In the genomic region with DNA sequence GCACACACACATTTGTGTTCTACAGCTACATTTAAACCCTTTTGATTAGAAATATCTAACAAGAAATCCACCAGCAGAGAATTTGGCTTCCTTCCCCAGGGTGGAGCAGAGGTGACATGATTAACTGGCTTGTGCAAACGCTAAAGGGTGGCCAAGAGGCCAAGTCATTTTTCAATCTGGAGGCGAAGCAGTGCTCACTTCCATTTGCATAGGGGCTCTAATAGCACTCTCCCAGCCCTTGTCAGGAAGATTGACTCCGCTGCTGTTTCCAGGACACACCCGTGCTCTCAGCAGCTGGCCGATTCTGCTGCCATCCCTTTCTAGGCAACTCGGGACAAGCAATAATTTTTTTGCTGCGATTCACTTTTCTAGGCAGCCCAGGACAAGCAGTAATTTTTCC, we compare ENCODE assay signal across 9 mouse cellular contexts. TPM values are rescaled to one million over a fixed set of nuclear protein-coding genes. Genes with fewer than 3 reads are reported as not detected.
DNase-seq lines count a peak whose midpoint lies in the region; ATAC-seq and TF ChIP-seq lines count a peak whose summit lies in the region.
"Had no signal": no experiment of that assay in that cellular context is flagged by ENCODE, and none has a peak within 500 bp of the region (broad histone marks: within the 10 kb centered on the region; RNA-seq: fewer than 3 reads in every experiment).

No protein-coding gene starts in this region.

- peaks cover 12% of the 10 kb centered on the region; the same call in 1 of the 2 replicates for H3K36me3 ChIP-seq in intestine, postnatal 0 days (ENCODE audit: control insufficient read depth, insufficient read depth)

- no peaks in the 10 kb centered on the region for H3K27me3 ChIP-seq in intestine, postnatal 0 days (replicated peaks; ENCODE audit: control insufficient read depth, insufficient read depth, low read length)

- DNase-seq in gastrocnemius, adult 2 months: peak; percentile 33
- no peak for DNase-seq in gastrocnemius, postnatal 10 days
- DNase-seq in embryo, embryonic 10.5 days (ENCODE audit: low spot score): peak; percentile 76
- peak; percentile 7 for DNase-seq in lung, postnatal 36 days
- DNase-seq in cerebellum, postnatal 25 days: no peak
- no peak for DNase-seq in right cerebral cortex, postnatal 14 days

- no peaks in the 10 kb centered on the region; the same call in 1 of the 2 replicates for H3K4me1 ChIP-seq in intestine, postnatal 0 days (replicated peaks; ENCODE audit: control insufficient read depth, insufficient read depth, low read length)

- WGBS in intestine, postnatal 0 days: 4% methylated on average over 7 of the region's 7 CpGs

- H3K9ac ChIP-seq in intestine, postnatal 0 days (ENCODE audit: low read depth, low read length): peak overlapping the region; percentile 31

- no peaks in the 10 kb centered on the region for H3K9me3 ChIP-seq in intestine, postnatal 0 days (ENCODE audit: control insufficient read depth)

- no peak for ATAC-seq in intestine, postnatal 0 days
- no peak for ATAC-seq in granulocyte monocyte progenitor cell, adult 5-6 weeks (replicated peaks; ENCODE audit: poor library complexity, severe bottlenecking)

- TF ChIP-seq CTCF in gastrocnemius, adult 2 months (IDR thresholded peaks at IDR 0.05): no peak
- TF ChIP-seq CTCF in intestine, postnatal 0 days (IDR thresholded peaks at IDR 0.05; ENCODE audit: low read depth): no peak

- intact Hi-C loops in gastrocnemius, adult 2 months (cut with DNase I): no loop called here

- peak overlapping the region; percentile 59 for H3K27ac ChIP-seq in gastrocnemius, adult 2 months
- peak overlapping the region; percentile 63 for H3K27ac ChIP-seq in intestine, postnatal 0 days (ENCODE audit: low read depth, low read length)
- H3K27ac ChIP-seq: macrophage had no signal

- H3K4me2 ChIP-seq in intestine, postnatal 0 days (replicated peaks; ENCODE audit: low read depth): peak overlapping the region; percentile 48

- H3K4me3 ChIP-seq in gastrocnemius, adult 2 months: peak overlapping the region; percentile 41
- no peak overlapping the region for H3K4me3 ChIP-seq in intestine, postnatal 0 days (ENCODE audit: low read depth, low read length)

RNA-seq across cellular contexts. Expression of a gene that starts 11.2 kb away (rescaled TPM):
- total RNA-seq in gastrocnemius, adult 2 months (2021): not detected
- total RNA-seq in gastrocnemius, postnatal 10 days (2021): not detected
- 7,315 and 7,837 TPM in 2 replicates for polyA plus RNA-seq in intestine, postnatal 0 days (2015; fragmentation: Nextera tagmentation; extraction: Ambion mirVana)
- total RNA-seq in granulocyte monocyte progenitor cell, adult 5-6 weeks (2014; fragmentation: Nextera tagmentation): not detected in 2 replicates
- not detected in 2 replicates for total RNA-seq in granulocyte monocyte progenitor cell, adult 5-6 weeks (2017)
- polyA plus RNA-seq: macrophage had no signal

Comparison
In these comparisons a context has a peak if more than half of its experiments do, and no peak if none do; other contexts are left out.
1. DNase-seq: peak in gastrocnemius, adult 2 months (single experiment), embryo, embryonic 10.5 days (single experiment) and lung, postnatal 36 days (single experiment); none in gastrocnemius, postnatal 10 days (single experiment), cerebellum, postnatal 25 days (0 of 2) and right cerebral cortex, postnatal 14 days (single experiment).